8 mouse cellular contexts compared by ENCODE assay signal in the genomic region with DNA sequence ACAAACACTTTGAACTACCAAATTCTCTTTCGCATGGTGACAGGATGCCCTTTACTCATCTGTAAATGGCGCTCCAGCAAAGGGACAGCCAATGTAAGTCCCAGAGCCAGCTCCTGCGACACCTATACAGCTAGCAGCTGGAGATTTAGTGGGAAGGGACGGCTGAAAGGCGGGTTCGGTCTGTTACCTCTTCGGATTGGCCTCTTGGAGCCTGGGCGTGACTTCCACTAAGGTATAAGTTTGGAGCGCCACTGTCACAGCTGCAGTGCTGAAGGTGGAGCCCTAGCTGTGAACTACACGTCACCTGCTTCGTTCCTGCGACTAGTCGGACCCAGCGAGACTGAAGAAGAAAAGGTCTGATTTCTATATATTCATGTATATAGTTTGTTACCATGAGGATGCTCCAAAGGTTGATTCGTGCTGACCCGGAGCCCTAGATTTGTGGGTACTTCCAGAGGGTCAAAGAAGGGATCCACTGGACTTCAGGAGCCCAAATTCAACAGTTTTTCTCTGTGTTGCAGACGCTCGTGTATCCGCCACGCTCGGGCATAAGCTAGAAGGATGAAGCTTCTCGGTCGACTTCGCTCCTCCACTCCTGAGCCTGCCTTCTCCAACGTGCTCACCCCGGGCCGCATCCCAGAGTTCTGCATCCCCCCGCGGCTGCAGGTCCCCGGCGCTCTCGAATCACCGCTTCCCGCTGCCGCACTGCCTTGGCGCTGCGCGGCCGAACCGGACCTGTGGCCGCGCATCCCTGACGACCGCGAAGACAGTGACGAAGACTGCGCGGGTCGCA. TPM values are rescaled to one million over a fixed set of nuclear protein-coding genes. Genes with fewer than 3 reads are reported as not detected.
DNase-seq lines count a peak whose midpoint lies in the region; ATAC-seq and TF ChIP-seq lines count a peak whose summit lies in the region.

A gene (plus strand): TSS at position 275 of the 793 bp plus-strand sequence.

- no peaks in the 10 kb centered on the region for H3K36me3 ChIP-seq in stomach, postnatal 0 days (ENCODE audit: control insufficient read depth, insufficient read depth, low read length)

- no peak for TF ChIP-seq EP300 in stomach, postnatal 0 days (optimal IDR thresholded peaks at IDR 0.05)

- H3K9me3 ChIP-seq in stomach, postnatal 0 days (ENCODE audit: control insufficient read depth, low read length), result no peaks in the 10 kb centered on the region

- DNase-seq in adrenal gland, adult 2 months, result peak; percentile 68
- peak; percentile 28 for DNase-seq in cerebellum, adult 9-11 months
- peak; percentile 33 to 42 for DNase-seq in frontal cortex, postnatal 14 days (ENCODE audit: low spot score in 2 of 2)
- DNase-seq in induced T-regulatory cell, adult 2 months (ENCODE audit: low read depth), result peak; percentile 47
- peak; percentile 35 to 41 for DNase-seq in left cerebral cortex, postnatal 10 days (ENCODE audit: extremely low spot score in 1 of 2, low spot score in 2 of 2)
- peak; percentile 28 for DNase-seq in mesoderm, embryonic 11.5 days (ENCODE audit: low read depth, low spot score)
- peak; percentile 90 for DNase-seq in stomach, postnatal 0 days (ENCODE audit: low spot score)
- DNase-seq in T-cell, adult 2 months (ENCODE audit: low spot score), result no peak

- H3K4me3 ChIP-seq in stomach, postnatal 0 days (ENCODE audit: low read depth, low read length), result peak within 1 kb of the TSS; percentile 56

- peak within 1 kb of the TSS; percentile 87 for H3K4me2 ChIP-seq in stomach, postnatal 0 days (replicated peaks; ENCODE audit: low read depth)

- no peak for TF ChIP-seq CTCF in stomach, postnatal 0 days (IDR thresholded peaks at IDR 0.05; ENCODE audit: low read depth)

- H3K27me3 ChIP-seq in stomach, postnatal 0 days (ENCODE audit: control insufficient read depth, insufficient read depth, low read length), result no peaks in the 10 kb centered on the region

- WGBS in stomach, postnatal 0 days, result 1% methylated on average over 49 of the region's 49 CpGs

- H3K27ac ChIP-seq in stomach, postnatal 0 days (replicated peaks), result peak within 1 kb of the TSS; percentile 58; the same call in 1 of the 2 replicates

- ATAC-seq in stomach, postnatal 0 days (ENCODE audit: low FRiP score, low TSS enrichment), result peak; percentile 94

- intact Hi-C loops in left cerebral cortex, postnatal 10 days (cut with DNase I), result loop anchor here (2.0 to 5.0 kb wide), 2 partner anchors 43 to 47 kb away; no protein-coding TSS in a partner anchor

- no peaks in the 10 kb centered on the region for H3K4me1 ChIP-seq in stomach, postnatal 0 days (replicated peaks; ENCODE audit: control insufficient read depth, insufficient read depth)

- H3K9ac ChIP-seq in stomach, postnatal 0 days (ENCODE audit: low read length), result peak within 1 kb of the TSS; percentile 56

RNA-seq across cellular contexts. Expression of the gene that starts here (rescaled TPM):
- 1 to 10 TPM; 1.4 to 1.7 TPM for total RNA-seq in adrenal gland, adult 2 months (2021)
- 2.9 and 3.3 TPM in 2 replicates for polyA plus RNA-seq in adrenal gland, adult 2 months (2012; rRNA removed)
- 1 to 10 TPM; 2.3 to 3.0 TPM for total RNA-seq in left cerebral cortex, postnatal 10 days (2021)
- 2.9 and 3.8 TPM in 2 replicates for polyA plus RNA-seq in stomach, postnatal 0 days (2015; fragmentation: Nextera tagmentation; extraction: Ambion mirVana)
